Mouse (Mus musculus) liver, adult 2 months (tissue): ENCODE measurements around the gene Ptcd1.

ENCODE experiments used
- CTCF ChIP-seq: fragments of 200-500 bp; IDR thresholded peaks from 2 replicates; pipeline ENCODE4 v1.5.1; 2011; ENCODE audit warnings: low read depth, low read length, control low read depth
- POLR2A ChIP-seq: fragments of 200-500 bp; IDR thresholded peaks from 2 replicates; pipeline ENCODE4 v1.6.1; 2011; ENCODE audit warnings: low read length, control low read depth; ENCODE audit not compliant: insufficient read depth; ENCODE audit errors: extremely low read depth

DNA sequence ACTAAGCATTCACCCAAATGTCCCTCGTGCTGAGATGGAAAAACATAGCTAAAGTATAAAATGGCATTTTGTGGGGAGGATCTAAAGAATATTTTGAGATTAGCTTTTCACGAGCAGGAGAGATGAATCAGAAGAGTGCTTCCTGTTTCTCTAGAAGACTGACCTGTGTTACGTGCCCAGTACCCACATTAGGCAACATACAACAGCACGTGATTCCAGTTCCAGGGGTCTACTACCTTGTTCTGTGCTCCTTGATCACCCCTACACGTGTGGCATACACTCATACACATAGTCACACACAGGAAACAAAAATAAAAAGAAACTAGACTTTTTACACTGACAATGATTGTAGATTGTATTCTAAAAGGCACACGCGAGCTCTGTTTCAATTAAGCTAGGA is 33.5 kb upstream of the Ptcd1 start:
- TF ChIP-seq CTCF (no peak), POLR2A (no peak)
